Mouse (Mus musculus): Measurements from ENCODE around the gene Plagl2.

Gene Plagl2

DNA sequence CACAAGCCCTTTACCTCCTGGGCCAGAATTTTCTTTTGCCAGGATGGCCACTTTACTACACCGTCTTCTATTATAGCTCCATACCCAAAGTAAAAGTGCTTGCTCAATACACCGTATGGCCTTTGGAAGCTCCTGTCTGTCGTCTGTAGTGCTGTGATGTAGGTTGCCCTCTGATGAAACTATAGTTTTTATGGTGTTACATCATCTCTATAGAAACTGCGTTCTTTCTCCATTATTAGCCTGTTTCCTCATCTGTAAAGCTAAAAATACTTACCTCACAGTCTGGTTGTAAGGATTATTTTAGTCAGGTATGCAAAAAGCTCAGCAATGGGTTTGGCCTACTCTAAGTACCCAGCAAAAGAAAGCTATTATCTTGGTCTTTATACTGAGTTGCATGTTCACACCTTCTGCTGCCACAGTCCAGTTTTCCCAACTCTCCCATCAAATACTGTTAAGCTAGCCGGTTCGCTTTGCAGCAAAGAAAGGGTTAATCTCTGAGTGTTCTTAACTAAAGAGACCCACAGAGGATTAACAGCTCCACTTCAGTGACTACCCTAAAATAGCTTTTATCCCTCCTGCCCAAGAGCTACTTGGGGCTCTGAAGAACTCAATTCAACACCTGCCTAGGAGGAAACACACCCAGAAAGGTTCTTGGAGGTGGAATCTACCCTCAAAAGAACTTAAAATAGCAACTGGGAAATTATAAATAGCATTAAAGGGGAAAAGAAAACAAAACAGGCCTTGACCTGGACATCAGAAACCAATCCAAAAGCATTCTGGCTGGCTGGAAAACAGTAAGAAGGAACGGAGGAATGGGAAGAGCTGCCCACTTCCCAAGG, 2.0 kb downstream of the Plagl2 start:
- peak; percentile 12 for DNase-seq (ENCODE audit: low spot score)

DNA sequence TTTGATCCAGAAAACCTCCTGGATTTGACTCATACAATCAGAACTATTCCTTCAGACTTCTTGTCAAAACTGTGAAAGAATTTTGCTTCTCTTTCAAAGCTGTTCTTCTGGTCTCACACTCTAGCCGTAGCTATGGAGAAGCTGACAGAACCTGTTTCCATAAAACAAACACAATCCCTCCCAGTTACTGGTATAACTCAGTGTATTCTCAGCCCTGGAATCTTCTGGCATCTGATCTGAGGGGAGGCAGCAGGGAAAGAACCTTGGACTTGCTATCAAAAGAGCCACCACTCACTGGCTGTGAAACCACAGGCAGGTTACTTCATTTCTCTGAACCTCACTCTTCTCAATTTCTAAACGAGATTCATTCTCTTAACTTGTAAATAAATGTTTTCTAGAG, 2.8 kb downstream of the Plagl2 start:
- no peak for DNase-seq (ENCODE audit: low spot score)

DNA sequence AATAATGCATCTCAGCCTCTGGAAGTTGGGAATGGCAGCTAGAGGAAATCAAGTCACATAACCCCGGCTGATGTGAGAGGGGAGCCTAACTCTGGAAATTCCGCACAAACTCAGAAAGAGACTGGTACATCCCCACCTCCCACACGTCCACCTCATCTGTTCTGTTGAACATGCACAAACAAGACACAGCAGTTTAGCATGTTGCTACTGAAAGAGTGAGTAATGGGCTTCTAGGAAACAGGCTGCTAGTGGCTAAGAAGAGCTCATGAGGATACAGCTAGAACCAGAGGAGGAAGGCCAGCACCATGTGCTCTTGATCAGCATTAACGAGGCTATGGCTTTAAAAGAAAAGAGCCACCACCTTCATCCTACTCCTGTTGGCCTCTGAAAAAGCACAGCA, 3.3 kb downstream of the Plagl2 start:
- DNase-seq (ENCODE audit: low spot score), result no peak

DNA sequence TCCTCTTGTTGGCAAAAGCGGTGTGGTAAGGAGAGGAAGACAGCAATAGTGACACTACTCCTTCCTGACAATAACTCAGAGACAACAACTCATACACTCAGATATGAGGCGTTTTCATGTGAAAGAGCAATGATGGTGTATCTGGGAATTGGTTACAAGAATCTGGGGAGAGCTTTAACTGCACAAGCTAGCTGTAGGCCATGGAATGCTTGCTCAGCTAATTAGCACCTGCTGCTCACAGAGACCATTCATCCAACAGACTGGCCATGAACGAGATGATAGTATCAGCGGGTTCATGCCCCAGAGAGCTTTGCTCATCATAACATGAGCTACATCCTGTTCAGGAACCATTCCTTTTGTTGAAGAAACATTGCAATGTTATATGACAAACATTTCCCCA, 4.0 kb downstream of the Plagl2 start:
- no peak for DNase-seq (ENCODE audit: low spot score)

DNA sequence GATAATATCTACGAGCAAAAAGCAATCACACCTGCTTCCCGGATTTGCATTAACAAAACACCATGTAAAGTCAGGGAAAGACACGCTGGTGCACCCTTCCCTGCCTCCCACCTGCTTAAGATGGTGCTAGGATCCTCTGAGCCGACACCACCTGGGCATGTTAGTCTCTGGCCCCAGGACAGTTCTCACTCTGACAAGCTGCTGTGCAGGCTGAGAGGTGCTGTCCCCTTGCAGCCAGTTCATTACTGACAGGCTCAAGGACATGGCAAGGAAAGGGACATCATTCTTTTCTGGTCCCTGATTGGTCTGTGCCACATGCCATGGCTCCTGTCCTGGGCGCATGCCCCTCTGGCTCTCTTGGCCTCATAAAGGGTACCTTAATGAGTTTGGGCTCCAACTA, 12.7 kb downstream of the Plagl2 start:
- no peak for DNase-seq (ENCODE audit: low spot score)

DNA sequence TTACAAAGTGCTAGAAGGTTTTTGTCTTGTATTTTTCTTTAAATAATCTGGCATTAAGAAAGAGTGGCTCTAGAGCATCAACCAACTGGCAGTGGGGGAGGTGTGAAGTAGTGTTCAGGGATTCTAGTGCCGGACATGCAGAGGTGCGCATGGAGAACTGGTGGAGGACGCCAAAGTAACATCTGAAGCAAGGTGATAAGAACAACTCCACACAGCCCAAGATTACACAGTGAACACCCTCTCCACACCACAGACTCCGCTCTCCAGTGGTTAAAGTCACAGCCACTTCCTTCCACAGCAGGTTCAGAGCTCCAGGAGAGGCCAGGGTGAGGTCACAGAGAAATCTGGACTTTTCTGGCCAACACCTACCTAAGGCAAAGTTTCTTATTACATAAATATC, 13.3 kb downstream of the Plagl2 start:
- no peak for DNase-seq (ENCODE audit: low spot score)

DNA sequence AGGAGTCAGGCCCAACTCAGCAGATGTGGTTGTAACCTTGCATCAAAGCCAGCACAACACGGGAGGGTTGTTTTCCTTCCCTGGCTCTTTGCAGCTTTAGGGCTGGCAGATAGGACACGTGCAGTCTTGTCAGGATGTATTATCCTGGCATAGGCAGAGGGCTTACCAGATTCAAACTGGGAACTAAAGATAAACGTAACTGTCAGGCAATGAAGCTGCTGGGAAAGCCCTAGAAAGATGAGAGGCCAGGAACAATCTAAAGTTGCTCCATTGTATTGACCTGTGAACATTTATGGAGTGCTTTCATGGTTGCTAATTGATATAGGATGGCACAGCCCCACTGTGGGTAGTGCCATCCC, 15.7 kb downstream of the Plagl2 start:
- no peak for DNase-seq (ENCODE audit: low spot score)

DNA sequence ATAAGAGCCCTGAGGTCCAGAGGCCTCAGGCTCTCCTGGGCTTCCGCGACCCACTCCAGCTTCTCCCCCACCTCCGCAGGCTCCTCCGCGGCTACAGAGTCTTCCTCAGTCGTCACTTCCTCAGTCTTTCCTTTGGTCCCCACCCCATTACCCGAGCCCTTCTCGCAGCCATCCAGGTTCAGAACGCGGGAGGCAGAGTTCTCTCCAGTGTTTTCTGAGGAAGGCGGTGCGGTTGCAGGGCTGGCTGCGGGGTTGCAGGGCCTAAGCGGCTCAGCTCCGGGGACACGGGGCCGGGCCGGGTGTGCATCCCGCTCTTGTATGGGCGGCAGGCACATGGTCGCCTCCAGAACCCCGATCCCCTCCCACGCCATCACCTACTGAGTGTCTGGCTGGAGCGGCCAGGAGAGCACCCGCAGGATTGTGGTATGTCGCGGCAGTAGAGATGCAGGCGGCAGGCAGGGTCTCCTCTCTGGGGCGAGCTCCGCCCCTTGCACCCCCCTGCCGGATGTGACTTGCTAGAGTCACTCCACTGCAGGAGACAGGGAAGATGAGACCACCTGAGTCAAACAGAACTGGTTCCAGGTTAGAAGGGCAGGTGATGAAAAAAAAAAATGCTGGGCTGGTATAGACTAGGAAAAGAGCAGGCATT, 16.2 kb downstream of the Plagl2 start, which contains the start of gene Tspyl3:
Gene Tspyl3, minus strand, starts transcription at position 496 of the 649 bp plus-strand sequence.
- peak; percentile 73 for DNase-seq (ENCODE audit: low spot score)

DNA sequence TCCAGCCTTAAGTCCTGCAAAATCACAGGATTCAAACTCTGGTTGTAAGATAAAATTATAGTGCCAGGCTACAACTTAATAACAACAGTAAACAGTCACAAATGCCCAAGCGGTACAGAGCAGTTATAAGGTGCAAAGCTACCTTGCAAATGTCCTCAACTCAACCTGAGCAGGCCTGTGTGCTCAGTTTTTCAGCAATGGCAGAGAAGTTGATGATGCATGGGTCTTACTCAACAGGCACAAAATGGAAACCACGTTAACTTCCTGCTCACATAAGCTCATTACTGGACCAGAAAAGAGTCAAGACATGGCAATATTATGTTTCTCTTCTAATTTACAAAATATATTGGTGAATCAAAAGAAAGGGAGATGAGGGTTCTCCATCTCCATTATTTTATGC, 18.7 kb downstream of the Plagl2 start:
- DNase-seq (ENCODE audit: low spot score), result no peak

DNA sequence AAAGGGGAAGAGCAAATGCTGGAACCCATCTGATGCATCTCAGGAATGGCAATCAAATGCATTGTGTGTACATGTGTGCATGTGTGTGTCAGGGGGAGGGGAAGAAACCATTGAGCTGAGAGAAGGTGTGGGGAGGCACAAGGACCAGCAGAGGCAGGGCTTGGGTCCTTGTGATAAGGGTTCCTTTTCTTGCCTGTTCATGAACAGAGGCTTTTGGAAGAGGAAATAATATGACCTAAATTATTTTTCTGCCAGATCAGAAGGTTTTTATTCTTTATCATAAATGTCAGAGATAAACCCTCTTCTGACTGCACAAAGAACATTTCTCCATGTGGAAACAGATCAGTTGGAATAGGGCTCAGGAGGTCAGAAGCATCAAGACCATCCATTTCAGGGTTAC, 19.1 kb downstream of the Plagl2 start:
- no peak for DNase-seq (ENCODE audit: low spot score)

DNA sequence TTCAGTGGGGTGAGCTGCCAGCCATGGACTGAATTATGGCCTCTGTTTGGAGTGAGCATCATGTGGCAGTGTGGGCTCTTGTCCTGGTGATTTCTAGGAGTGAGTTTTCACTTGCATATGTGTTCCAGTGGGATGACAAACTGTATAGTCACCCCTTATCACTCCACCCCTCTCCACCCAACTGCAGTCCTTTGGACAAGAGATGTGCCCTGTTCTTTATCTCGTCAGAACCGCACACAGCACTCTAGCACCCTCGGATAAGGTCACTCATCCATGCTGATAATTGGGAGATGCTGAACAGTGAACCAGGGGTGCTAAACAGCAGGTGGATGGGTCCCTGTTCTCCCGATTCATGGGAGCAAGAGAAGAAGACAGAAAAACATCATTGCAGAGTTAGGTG, 19.6 kb downstream of the Plagl2 start:
- DNase-seq (ENCODE audit: low spot score), result no peak

DNA sequence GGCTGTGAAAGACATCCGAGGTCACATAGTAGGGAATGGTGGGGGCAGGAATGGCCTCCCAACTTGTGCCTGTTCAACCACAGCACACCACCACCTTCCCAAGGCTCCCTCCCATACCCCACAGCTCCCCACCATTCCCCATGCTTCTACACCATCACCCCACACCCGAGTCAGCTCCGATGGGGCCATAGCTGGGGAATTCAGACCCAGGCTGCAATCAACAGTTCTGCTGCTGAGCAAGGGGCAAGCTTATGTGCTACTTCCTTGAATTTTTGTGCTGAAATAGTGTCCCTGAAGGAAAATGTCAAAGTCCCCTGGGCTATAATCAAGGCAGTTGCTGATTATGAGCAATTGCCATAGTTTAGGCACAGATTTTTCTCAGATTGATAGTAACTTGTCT, 22.7 kb downstream of the Plagl2 start:
- no peak for DNase-seq (ENCODE audit: low spot score)

DNA sequence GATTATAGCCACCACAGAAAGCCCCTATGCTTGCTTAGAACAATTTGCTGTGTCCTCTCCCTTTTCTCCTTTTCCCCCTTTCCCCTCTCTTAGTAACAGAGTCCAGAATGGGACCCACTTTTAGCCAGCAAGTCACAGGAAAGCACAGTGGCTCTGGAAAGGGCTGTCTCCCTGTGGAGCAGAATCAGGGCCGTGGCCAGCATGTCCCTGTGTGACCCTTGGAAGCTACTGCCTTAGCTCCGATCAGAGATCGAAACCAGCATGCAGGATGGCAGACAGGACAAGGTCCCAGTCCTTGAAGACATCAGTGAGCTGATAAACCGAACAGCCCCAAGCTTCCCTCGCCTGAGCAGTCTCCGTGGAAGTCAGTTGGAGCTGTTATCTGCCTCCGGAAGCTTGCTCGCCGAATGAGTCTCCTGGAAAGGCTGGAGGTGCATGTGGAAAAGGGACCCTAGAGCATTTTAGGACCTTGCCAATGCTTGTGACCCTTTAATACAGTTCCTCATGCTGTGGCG, 23.3 kb downstream of the Plagl2 start:
- no peak for DNase-seq (ENCODE audit: low spot score)

DNA sequence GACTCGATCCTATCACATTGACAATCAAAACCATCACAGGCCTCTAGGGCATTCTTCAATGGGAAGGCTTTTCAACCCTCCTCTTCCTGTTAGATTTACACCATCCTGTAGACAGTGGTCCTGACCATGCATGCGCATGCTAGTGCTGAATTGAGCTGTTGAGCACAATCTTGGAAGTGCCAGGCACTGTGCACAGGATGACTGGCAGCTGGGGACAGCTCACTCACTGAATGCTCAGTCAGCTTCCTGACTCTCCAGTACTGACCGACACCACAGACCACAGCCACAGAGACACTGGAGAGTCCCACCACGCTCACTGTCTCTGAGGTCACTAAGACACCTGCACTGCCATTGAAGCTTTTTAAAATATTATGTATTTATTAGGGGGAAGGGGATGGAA, 25.8 kb downstream of the Plagl2 start:
- DNase-seq (ENCODE audit: low spot score), result no peak

DNA sequence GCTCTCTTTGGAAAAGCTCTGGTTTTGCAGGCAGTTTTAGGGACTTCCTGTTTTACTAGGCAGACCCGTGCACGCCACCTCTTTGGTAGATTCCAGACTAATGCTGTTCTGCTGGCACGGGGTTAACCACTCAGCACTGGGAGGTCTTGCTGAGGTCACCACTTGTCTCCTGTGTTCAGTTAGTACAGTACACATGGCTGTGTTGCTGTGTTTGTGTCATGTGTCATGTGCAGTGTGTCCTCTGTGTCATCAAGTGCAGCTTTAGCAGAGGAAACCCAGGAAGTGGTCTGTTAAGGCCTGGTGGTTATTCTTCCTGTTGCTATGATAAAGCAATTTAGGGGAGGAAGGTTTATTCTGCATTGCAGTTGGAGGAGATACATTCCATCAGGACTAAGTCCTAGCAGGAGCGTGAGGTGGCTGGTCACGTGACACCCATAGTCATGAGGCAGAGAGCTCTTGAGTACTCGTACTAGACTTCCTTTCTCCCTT, 26.4 kb downstream of the Plagl2 start:
- DNase-seq (ENCODE audit: low spot score), result no peak

DNA sequence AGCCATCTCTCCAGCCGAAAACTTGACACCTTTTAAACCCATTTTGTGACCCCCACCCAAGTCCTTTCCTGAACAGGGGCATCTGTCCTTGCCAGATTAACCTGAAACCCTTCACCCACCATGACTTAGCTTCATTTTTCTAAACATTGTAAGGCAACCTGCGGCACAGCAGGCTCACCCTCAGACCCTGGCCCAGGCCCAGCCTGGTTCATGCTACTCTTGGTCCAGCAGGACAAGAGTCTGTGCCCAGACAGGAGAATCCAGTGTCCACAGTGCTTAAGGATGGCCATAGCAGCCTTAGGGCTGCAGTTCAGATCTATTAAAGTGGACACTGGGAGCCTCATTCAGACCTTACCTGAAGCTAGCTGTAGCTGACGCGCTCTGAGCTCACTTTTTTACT, 27.9 kb downstream of the Plagl2 start:
- DNase-seq (ENCODE audit: low spot score), result no peak

DNA sequence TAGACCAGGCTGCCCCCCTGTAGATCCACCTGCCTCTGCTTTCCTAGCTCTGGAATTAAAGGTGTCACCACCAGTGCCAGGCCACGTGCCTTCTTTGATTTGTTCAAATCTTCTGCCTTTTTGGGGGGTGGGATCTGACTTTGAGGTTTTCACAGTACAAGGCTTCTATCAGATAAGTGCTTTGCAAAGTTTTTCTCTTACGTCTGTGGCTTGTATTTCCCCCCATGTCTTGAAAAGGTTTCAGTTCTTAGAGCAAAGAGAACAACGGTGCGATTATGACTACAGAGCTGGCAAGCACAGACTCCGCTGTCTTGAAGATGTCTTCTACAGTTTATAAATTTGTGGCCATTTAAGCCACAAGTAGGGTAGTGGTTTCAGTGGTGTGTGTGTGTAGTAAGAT, 29.8 kb downstream of the Plagl2 start:
- DNase-seq (ENCODE audit: low spot score), result no peak

DNA sequence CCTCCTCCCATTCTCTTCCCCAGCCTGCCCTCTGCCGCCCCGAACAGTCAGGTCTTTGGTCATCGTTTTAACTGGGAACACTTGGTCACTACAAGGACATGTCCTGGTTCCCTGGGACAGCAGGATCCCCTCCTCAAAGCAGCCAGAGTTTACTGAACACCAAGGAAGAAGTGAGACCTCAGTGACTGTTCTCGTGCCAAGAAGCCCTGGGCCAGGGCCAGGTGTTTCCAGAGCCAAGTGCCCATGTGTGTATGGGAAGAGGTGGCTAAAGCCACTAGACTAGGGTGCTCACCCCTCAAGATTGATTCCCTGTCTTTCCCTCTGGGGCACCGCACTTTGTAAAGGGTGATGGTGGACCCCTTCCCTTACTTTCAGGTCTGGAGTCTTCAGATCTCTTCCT, 31.9 kb downstream of the Plagl2 start:
- DNase-seq (ENCODE audit: low spot score), result no peak

DNA sequence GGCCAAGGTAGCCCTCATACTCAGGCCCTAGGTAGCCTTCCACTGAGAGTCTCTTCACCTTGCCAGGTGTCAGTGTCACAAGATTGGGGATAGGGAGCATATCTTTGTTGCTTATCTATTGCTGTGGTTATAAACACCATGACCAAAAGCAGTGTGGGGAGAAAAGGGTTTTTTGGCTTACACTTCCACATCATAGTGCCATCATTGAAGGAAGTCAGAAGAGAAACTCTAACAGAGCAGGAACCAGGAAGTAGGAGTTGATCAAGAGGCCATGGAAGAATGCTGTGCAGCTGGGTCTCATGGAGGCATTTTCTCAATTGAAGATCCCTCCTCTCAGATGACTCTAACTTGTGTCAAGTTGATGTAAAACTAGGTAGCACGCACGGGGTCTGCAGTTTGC, 33.1 kb downstream of the Plagl2 start:
- no peak for DNase-seq (ENCODE audit: low spot score)

DNA sequence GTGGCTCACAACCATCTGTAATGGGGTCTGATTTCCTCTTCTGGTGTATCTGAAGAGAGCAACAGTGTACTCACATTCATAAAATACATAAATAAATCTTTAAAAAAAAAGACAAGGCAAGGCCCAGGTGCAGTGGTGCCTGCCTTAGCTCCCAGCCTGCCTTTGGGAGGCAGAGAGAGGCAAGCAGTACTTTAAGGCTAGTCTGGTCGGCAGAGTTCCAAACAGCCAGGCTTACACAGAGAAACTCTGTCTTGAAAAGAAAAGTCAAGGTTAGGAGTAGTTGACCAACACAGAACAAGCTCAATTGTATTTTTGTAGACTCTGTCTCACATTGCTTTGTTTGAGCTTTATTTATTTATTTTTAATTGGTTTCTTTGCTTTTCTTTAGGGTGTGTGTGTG, 38.5 kb downstream of the Plagl2 start:
- DNase-seq (ENCODE audit: low spot score), result no peak

DNA sequence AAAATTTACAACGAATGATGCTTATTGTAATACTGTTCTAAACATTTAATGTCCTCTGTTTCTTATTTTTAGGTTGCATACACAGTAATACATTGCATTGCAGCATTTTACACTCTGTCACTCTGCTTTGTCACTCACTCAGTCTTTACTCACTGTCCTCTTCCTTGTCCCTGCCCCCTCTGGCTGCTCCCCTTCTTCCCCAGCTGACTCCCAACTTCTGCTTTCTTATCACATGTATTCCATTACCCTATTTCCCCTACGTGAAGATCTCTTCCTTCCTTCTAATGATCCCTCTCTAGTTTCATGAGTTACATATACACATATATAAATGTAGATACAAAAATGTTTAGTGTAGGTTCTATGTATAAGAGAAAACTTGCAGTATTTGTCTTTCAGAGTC, 42.1 kb downstream of the Plagl2 start:
- DNase-seq (ENCODE audit: low spot score), result no peak

DNA sequence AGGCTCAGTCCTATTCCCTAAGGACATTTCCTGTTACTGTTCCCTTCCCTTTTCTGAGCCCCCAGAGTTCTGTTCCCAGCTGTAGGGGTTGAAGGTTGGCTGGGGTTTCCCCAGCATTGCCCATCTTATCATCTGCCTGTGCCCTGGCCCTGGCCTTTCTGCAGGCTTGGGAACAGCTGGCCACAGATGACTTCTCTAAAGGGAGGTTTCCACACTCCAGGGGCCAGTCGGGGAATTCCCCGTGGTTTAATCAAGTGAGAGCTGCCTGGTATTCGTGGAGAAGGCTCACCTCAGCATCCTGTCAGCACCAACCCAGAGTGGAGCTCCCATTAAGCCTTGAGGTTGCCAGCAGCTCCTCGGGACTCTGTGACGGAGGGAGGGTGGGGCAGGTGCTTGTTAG, 42.7 kb downstream of the Plagl2 start:
- DNase-seq (ENCODE audit: low spot score), result no peak

DNA sequence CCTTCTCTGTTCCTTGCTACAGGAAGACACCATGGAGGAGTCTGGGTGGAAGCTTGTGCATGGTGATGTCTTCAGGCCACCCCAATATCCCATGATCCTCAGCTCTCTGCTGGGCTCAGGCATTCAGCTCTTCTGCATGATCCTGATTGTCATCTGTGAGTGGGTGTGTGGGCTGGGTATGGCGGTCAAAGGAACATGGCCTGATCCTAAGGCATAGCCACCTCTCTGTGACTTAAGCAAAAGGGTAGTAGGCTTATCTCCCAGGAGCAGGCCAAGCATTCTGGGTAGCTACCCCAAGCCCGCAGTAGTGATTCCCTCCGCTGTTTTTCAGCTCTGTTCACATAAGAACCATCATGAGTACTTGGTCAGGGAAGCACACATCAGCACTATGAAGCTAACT, 47.0 kb downstream of the Plagl2 start:
- no peak for DNase-seq (ENCODE audit: low spot score)

DNA sequence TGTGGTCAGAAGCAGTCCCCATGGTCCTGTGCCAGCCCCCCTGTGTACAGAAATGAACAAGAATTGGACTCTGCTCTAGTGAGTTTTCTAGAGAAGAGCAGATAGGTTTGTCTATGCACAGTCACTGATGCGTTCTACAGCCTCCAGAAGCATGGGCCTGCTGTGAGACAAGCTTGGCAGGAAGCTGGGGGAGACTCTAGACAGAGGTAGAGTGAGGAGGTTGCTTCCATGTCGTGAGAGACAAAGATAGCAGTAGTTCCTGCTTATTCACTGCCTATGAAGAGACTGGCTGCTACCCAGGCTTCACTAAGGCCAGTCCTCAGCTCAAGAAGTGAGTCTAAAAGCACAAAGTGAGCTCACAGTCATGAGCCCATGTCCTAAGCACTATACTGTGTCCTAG, 50.0 kb downstream of the Plagl2 start:
- DNase-seq (ENCODE audit: low spot score), result no peak

Measured in embryo, embryonic 10.5 days (tissue).